Mouse (Mus musculus) CH12.LX (cell line): ENCODE data around the gene Racgap1.

Experiments
- CTCF ChIP-seq, 2 experiments: IDR thresholded peaks in 1 of 2; conservative IDR thresholded peaks in 1 of 2; 2 replicates each; pipeline ENCODE4 v1.5.1; 2011 to 2012; ENCODE audit warnings: low read depth in 2 of 2, low read length in 2 of 2, improper control_type of control experiment in 1 of 2, inconsistent platforms in 1 of 2, mild to moderate bottlenecking in 1 of 2, moderate library complexity in 1 of 2
- ELF1 ChIP-seq: IDR thresholded peaks from 2 replicates; pipeline ENCODE4 v1.6.1; 2014; ENCODE audit warnings: low read depth, mild to moderate bottlenecking, inconsistent platforms, low read length, improper control_type of control experiment
- ETS1 ChIP-seq: conservative IDR thresholded peaks from 2 replicates; pipeline ENCODE4 v1.6.1; 2012; ENCODE audit warnings: low read depth, mild to moderate bottlenecking, inconsistent platforms, low read length, improper control_type of control experiment, moderate library complexity
- GABPA ChIP-seq: IDR thresholded peaks from 2 replicates; pipeline ENCODE4 v1.6.1; 2012; ENCODE audit warnings: low read depth, low read length, improper control_type of control experiment, inconsistent platforms; ENCODE audit not compliant: insufficient replicate concordance
- HCFC1 ChIP-seq: IDR thresholded peaks from 2 replicates; pipeline ENCODE4 v1.6.1; 2012; ENCODE audit warnings: low read depth, mild to moderate bottlenecking, inconsistent platforms, low read length, improper control_type of control experiment
- KAT2A ChIP-seq: IDR thresholded peaks from 2 replicates; pipeline ENCODE4 v1.6.1; 2012; ENCODE audit warnings: low read length, improper control_type of control experiment, inconsistent platforms; ENCODE audit not compliant: insufficient replicate concordance
- MAX ChIP-seq: IDR thresholded peaks from 2 replicates; pipeline ENCODE4 v1.6.1; 2011; ENCODE audit warnings: low read length, improper control_type of control experiment
- POLR2A ChIP-seq: IDR thresholded peaks from 2 replicates; pipeline ENCODE4 v1.6.1; 2011; ENCODE audit warnings: low read depth, mild to moderate bottlenecking, improper control_type of control experiment, low read length
- UBTF ChIP-seq: IDR thresholded peaks from 2 replicates; pipeline ENCODE4 v1.6.1; 2012; ENCODE audit warnings: low read depth, mild to moderate bottlenecking, inconsistent platforms, low read length, improper control_type of control experiment, moderate library complexity

DNA sequence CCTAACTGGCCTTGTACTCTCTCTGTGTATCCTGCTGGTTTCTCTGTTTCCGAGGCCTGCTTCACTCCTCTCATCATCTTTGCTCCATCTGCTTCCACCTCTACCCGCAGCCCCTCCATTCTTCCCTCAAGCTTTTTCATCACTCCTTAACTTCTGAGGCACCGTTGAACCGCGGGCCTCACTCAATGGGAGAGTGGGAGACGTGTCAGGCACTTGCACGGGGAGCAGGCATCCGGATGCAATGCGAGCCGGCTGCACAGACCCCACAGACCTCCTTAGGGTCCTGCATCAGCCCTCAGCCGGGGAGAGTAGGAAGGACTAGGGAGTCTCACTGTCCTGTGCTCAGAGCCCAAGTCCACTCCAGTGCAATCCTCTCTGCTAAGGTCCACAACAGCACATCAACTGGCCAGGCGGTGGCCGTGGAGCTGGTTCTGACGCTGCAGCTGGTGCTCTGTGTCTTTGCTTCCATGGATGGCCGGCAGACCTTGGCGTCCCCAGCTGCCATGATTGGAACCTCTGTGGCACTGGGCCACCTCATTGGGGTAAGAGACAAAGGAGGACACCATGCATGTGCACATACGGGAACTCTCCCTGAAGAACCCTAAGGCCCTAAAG is 49.1 kb downstream of the Racgap1 start:
- TF ChIP-seq KAT2A (no peak), POLR2A (no peak), ETS1 (no peak), CTCF (conservative IDR thresholded peaks at IDR 0.05 in 1 of 2, IDR thresholded peaks at IDR 0.05 in 1 of 2; ENCODE audit: low read depth in 2 of 2, low read length in 2 of 2) (no peak), GABPA (no peak), UBTF (no peak), ELF1 (no peak), MAX (no peak), HCFC1 (no peak)
